Mouse (Mus musculus) lung, postnatal 0 days (tissue): ENCODE measurements around the gene Tmem147.

Experiments
- CTCF ChIP-seq: IDR thresholded peaks from 2 replicates; pipeline ENCODE4 v1.5.1; 2016; ENCODE audit warnings: antibody characterized with exemption, mild to moderate bottlenecking
- EP300 ChIP-seq: IDR thresholded peaks from 2 replicates; pipeline ENCODE4 v1.6.1; 2016; ENCODE audit warnings: antibody characterized with exemption, mild to moderate bottlenecking, control low read depth

GRCm38 (mm10) chr7:30761769-30762352, 32.5 kb upstream of the Tmem147 start:
- TF ChIP-seq CTCF (no peak), EP300 (no peak)
